Mouse (Mus musculus) thymus, adult 2 months (tissue): ENCODE measurements around the gene Ust. TPM values are rescaled to one million over a fixed set of nuclear protein-coding genes. Genes with fewer than 3 reads are reported as not detected.

Experiments
- DNase-seq: peaks from one replicate; pipeline ENCODE4 v3.0.0; 2021
- H3K27ac ChIP-seq: fragments of 200-500 bp; 2 replicates; pipeline ENCODE4 v1.5.1; 2012; ENCODE audit warnings: low read length, control low read depth; ENCODE audit not compliant: control insufficient read depth, insufficient read depth
- H3K27me3 ChIP-seq: fragments of 200-500 bp; 2 replicates; pipeline ENCODE4 v1.6.1; 2012; ENCODE audit warnings: mild to moderate bottlenecking, low read length, moderate library complexity, mixed read lengths; ENCODE audit not compliant: control insufficient read depth, insufficient read depth
- H3K36me3 ChIP-seq: fragments of 200-500 bp; 2 replicates; pipeline ENCODE4 v1.6.1; 2012; ENCODE audit warnings: mild to moderate bottlenecking, low read length, moderate library complexity; ENCODE audit not compliant: control insufficient read depth, insufficient read depth
- H3K4me1 ChIP-seq: fragments of 200-500 bp; replicated peaks from 2 replicates; pipeline ENCODE4 v1.6.1; 2012; ENCODE audit warnings: low read length; ENCODE audit not compliant: control insufficient read depth, insufficient read depth
- H3K4me3 ChIP-seq: fragments of 200-500 bp; 2 replicates; pipeline ENCODE4 v1.5.1; 2012; ENCODE audit warnings: mild to moderate bottlenecking, low read length, control low read depth, moderate library complexity; ENCODE audit not compliant: control insufficient read depth, insufficient read depth
- CTCF ChIP-seq: fragments of 200-500 bp; IDR thresholded peaks from 2 replicates; pipeline ENCODE4 v1.5.1; 2012; ENCODE audit warnings: mild to moderate bottlenecking, control low read depth, low read length, moderate library complexity, borderline replicate concordance; ENCODE audit not compliant: control insufficient read depth, poor library complexity, insufficient read depth; ENCODE audit errors: extremely low read depth
- POLR2A ChIP-seq: fragments of 200-500 bp; IDR thresholded peaks from 2 replicates; pipeline ENCODE4 v1.6.1; 2012; ENCODE audit warnings: mild to moderate bottlenecking, low read length, control low read depth, moderate library complexity; ENCODE audit not compliant: control insufficient read depth, poor library complexity, insufficient read depth; ENCODE audit errors: extremely low read depth
- WGBS: fragments of 180-500 bp; shearing (Covaris S2); methylation state at CpG from one replicate; pipeline ENCODE4 v1.1.7; 2018; 5-methylcytosine and 5-hydroxymethylcytosine counted together
- polyA plus RNA-seq: library from polyadenylated mRNA; depleted of rRNA; stranded (reverse); fragments of >200 nt; gene quantifications from 2 replicates; pipeline ENCODE4 v1.2.3, GENCODE M21; 2012

The Ust gene
- polyA plus RNA-seq, 1 experiment: 2.9 TPM

- H3K4me3 ChIP-seq: peak overlapping the region; percentile 44; the same call in 1 of the 2 replicates
- DNase-seq: peak; percentile 6
- H3K27ac ChIP-seq: no peak overlapping the region
- WGBS: under 1% methylated on average over 26 of the region's 26 CpGs
- no peak for TF ChIP-seq CTCF
- no peak for TF ChIP-seq POLR2A
- H3K4me1 ChIP-seq: peaks cover 18% of the 10 kb centered on the region
- H3K27me3 ChIP-seq: no peaks in the 10 kb centered on the region
- H3K36me3 ChIP-seq: no peaks in the 10 kb centered on the region
These were observed 959 bp downstream of the Ust start for GRCm38 (mm10) chr10:8517591-8518140.

DNA sequence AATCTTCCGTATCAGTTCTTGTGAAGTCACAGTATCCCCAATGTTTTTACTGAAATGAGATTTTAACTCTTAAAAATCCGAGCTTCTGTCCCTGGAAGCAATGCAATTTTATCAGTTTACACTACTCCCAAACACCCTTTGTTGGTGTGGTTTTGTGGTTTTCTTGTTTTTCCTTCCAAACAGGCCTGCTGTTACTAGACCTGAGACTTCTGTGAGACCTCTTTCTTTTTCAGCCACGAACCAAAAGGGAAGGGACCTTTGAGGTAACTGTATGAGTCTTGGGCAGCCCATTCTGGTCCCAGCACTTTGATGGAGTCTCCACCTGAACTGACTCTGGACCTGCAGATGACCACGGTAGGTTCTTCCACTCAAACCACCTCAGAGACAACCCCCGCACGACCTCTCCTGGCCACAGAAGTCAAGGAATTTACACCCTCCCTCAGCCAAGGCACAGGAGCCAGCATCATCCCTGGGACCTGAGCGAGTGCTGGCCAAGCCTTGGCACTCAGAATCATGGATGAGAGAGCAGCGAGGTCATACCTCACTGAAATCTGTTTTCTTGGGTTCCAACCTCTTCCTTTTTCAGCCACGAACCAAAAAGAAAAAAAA, 1.6 kb downstream of the Ust start:
- no peak overlapping the region for H3K4me3 ChIP-seq
- peaks cover 18% of the 10 kb centered on the region for H3K4me1 ChIP-seq
- no peak overlapping the region for H3K27ac ChIP-seq
- no peak for DNase-seq
- TF ChIP-seq CTCF: no peak
- TF ChIP-seq POLR2A: no peak
- no peaks in the 10 kb centered on the region for H3K36me3 ChIP-seq
- WGBS: 2% methylated on average over 9 of the region's 9 CpGs
- H3K27me3 ChIP-seq: no peaks in the 10 kb centered on the region

- Histone ChIP-seq H3K36me3 (no peaks in the 10 kb centered on the region), H3K4me1 (peaks cover 14% of the 10 kb centered on the region; the same call in 1 of the 2 replicates), H3K27me3 (no peaks in the 10 kb centered on the region), H3K4me3 (no peak overlapping the region), H3K27ac (no peak overlapping the region)
- TF ChIP-seq POLR2A (no peak), CTCF (no peak)
- WGBS: 77% methylated on average over 3 of the region's 3 CpGs
- no peak for DNase-seq
These were observed 4.9 kb downstream of the Ust start for GRCm38 (mm10) chr10:8513690-8514089.

DNA sequence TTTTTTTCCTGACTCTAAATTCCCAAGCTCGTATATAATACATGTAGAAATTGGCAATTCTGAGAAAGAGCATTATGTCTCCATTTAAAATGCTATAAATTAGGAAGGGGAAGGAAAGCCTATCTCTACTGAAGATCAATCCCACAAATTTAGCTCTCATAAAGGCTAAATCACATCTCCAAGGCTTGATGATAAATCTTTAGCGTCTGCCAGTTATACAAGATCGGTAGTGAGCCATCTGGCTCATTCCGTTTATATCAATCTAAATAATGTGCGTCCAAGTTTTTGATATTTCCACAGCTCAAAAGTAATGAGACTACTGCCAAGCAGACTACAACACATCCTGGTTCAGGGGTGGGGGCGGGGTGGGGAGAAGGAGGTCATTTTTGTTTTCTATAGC, 6.4 kb downstream of the Ust start:
- 94% methylated on average over 6 of the region's 6 CpGs for WGBS
- Histone ChIP-seq H3K27ac (no peak overlapping the region), H3K4me1 (peaks cover 7% of the 10 kb centered on the region; the same call in 1 of the 2 replicates), H3K4me3 (no peak overlapping the region), H3K36me3 (no peaks in the 10 kb centered on the region), H3K27me3 (no peaks in the 10 kb centered on the region)
- no peak for DNase-seq
- no peak for TF ChIP-seq POLR2A
- TF ChIP-seq CTCF: no peak

GRCm38 (mm10) chr10:8511760-8512159, 6.9 kb downstream of the Ust start:
- DNase-seq: no peak
- Histone ChIP-seq H3K27ac (no peak overlapping the region), H3K36me3 (no peaks in the 10 kb centered on the region), H3K27me3 (no peaks in the 10 kb centered on the region), H3K4me3 (no peak overlapping the region), H3K4me1 (peaks cover 4% of the 10 kb centered on the region; the same call in 1 of the 2 replicates)
- TF ChIP-seq POLR2A (no peak), CTCF (no peak)
- WGBS: 94% methylated on average over 8 of the region's 8 CpGs

DNA sequence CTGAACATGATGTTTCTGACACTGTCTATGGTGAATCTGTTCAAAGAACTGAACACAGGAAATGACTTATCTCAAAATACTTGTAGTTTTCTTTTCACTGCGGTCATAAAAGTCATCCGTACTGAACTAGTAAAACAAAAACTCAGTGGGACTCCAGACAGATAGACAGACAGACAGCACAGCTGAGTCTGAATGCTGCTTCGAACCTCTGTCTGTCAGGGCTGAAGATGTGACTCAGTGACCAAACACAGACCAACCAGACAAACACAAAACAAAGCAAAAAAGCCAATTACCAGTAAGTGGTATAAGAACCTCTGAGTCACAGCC, 12.4 kb downstream of the Ust start:
- 9% methylated on average over 3 of the region's 3 CpGs for WGBS
- Histone ChIP-seq H3K27me3 (no peaks in the 10 kb centered on the region), H3K27ac (no peak overlapping the region), H3K36me3 (no peaks in the 10 kb centered on the region), H3K4me3 (no peak overlapping the region), H3K4me1 (peaks cover 7% of the 10 kb centered on the region)
- no peak for DNase-seq
- TF ChIP-seq CTCF: no peak
- TF ChIP-seq POLR2A: no peak
